Mouse (Mus musculus): ENCODE measurements around the gene Olfr132. TPM values are rescaled to one million over a fixed set of nuclear protein-coding genes. Genes with fewer than 3 reads are reported as not detected.

Gene Olfr132
- total and polyA plus RNA-seq, 3 experiments: not detected

DNA sequence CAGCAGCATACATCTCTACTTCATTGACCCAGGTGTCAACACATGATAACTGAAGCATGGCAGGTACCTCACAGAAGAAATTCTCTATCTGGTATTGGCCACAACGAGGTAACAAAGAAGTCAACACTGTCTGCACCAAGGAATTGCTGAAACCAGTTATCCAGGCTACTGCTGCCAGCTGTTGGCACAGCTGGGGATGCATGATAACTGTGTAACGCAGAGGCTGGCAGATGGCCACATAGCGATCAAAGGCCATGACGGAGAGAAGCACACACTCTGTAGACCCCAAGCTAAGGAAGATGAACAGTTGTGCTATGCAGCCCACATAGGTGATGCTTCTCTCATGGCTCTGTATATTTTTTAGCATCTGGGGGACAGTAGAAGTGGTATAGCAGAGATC lies 52.0 kb downstream of the Olfr132 start:
- Histone ChIP-seq H3K27me3 (ENCODE audit: control insufficient read depth, insufficient read depth, low read length) (no peaks in the 10 kb centered on the region), H3K36me3 (ENCODE audit: control insufficient read depth, insufficient read depth, low read length) (no peaks in the 10 kb centered on the region), H3K27ac (no peak overlapping the region), H3K79me2 (replicated peaks; ENCODE audit: control insufficient read depth, insufficient read depth, low read length) (no peaks in the 10 kb centered on the region), H3K4me1 (ENCODE audit: control insufficient read depth, insufficient read depth, low read length) (no peaks in the 10 kb centered on the region), H3K4me3 (no peak overlapping the region), H3K9ac (ENCODE audit: low read depth, low read length) (no peak overlapping the region)
- DNase-seq: no peak
- no peak for TF ChIP-seq POLR2A (IDR thresholded peaks at IDR 0.05; ENCODE audit: insufficient read depth, low read depth, low read length)
- TF ChIP-seq CTCF (IDR thresholded peaks at IDR 0.05): no peak
- no peak for TF ChIP-seq EP300 (IDR thresholded peaks at IDR 0.05; ENCODE audit: insufficient read depth, low read depth, low read length)
- intact Hi-C loops (cut with DNase I): no loop called here
- 75% methylated on average over 4 of the region's 4 CpGs for WGBS

Other genes with a start within 250 kb of the Olfr132 start
- gene Olfr127, start 234.1 kb downstream of the Olfr132 start, total RNA-seq (2021): not detected
- gene Olfr127, start 234.1 kb downstream of the Olfr132 start, polyA plus RNA-seq (2012; rRNA removed): not detected in 2 replicates
- gene Olfr128, start 214.0 kb downstream of the Olfr132 start, total RNA-seq (2021): not detected
- gene Olfr128, start 214.0 kb downstream of the Olfr132 start, polyA plus RNA-seq (2012; rRNA removed): not detected in 2 replicates
- gene Olfr761, start 181.4 kb downstream of the Olfr132 start, total RNA-seq (2021): not detected
- not detected in 2 replicates for gene Olfr761, start 181.4 kb downstream of the Olfr132 start, polyA plus RNA-seq (2012; rRNA removed)
- gene Olfr129, start 74.4 kb downstream of the Olfr132 start, total RNA-seq (2021): not detected
- not detected in 2 replicates for gene Olfr129, start 74.4 kb downstream of the Olfr132 start, polyA plus RNA-seq (2012; rRNA removed)
- not detected for gene Olfr130, start 70.6 kb downstream of the Olfr132 start, total RNA-seq (2021)
- gene Olfr130, start 70.6 kb downstream of the Olfr132 start, polyA plus RNA-seq (2012; rRNA removed): not detected in 2 replicates
- gene Olfr131, start 45.8 kb downstream of the Olfr132 start, total RNA-seq (2021): not detected
- not detected in 2 replicates for gene Olfr131, start 45.8 kb downstream of the Olfr132 start, polyA plus RNA-seq (2012; rRNA removed)
- not detected for gene Olfr133, start 10.8 kb upstream of the Olfr132 start, total RNA-seq (2021)
- not detected in 2 replicates for gene Olfr133, start 10.8 kb upstream of the Olfr132 start, polyA plus RNA-seq (2012; rRNA removed)
- gene Olfr134, start 36.9 kb upstream of the Olfr132 start, total RNA-seq (2021): not detected
- not detected in 2 replicates for gene Olfr134, start 36.9 kb upstream of the Olfr132 start, polyA plus RNA-seq (2012; rRNA removed)
- gene Olfr135, start 69.8 kb upstream of the Olfr132 start, total RNA-seq (2021): not detected
- not detected in 2 replicates for gene Olfr135, start 69.8 kb upstream of the Olfr132 start, polyA plus RNA-seq (2012; rRNA removed)
- gene Olfr138, start 126.5 kb upstream of the Olfr132 start, total RNA-seq (2021): not detected
- not detected in 2 replicates for gene Olfr138, start 126.5 kb upstream of the Olfr132 start, polyA plus RNA-seq (2012; rRNA removed)
- not detected for gene Olfr137, start 173.0 kb upstream of the Olfr132 start, total RNA-seq (2021)
- not detected in 2 replicates for gene Olfr137, start 173.0 kb upstream of the Olfr132 start, polyA plus RNA-seq (2012; rRNA removed)
- gene Olfr136, start 195.3 kb upstream of the Olfr132 start, total RNA-seq (2021): not detected
- gene Olfr136, start 195.3 kb upstream of the Olfr132 start, polyA plus RNA-seq (2012; rRNA removed): not detected in 2 replicates

Data from heart, adult 2 months (tissue).